Mouse (Mus musculus): Measurements from ENCODE around the gene Gm17606.
"Not testable (repeated sequence)": the region's sequence is repeated elsewhere in the genome, so short reads cannot be mapped to it uniquely, and the experiment has no call there.

Gene Gm17606

GRCm38 (mm10) chr14:54640946-54641304 lies at the start of gene Gm17606:
Gene Gm17606 (plus strand): TSS chr14:54640952.
- no peak for ATAC-seq (ENCODE audit: insufficient number of reproducible peaks, low FRiP score, low TSS enrichment)

GRCm38 (mm10) chr14:54591056-54591455 lies 49.7 kb upstream of the Gm17606 start:
- no peak for ATAC-seq (ENCODE audit: insufficient number of reproducible peaks, low FRiP score, low TSS enrichment)

- no peak for ATAC-seq (ENCODE audit: insufficient number of reproducible peaks, low FRiP score, low TSS enrichment)
These were observed 48.3 kb upstream of the Gm17606 start for GRCm38 (mm10) chr14:54592319-54592934.

- ATAC-seq (ENCODE audit: insufficient number of reproducible peaks, low FRiP score, low TSS enrichment) = no peak
These were observed 46.7 kb upstream of the Gm17606 start for GRCm38 (mm10) chr14:54594055-54594454.

GRCm38 (mm10) chr14:54594631-54595414 lies 45.9 kb upstream of the Gm17606 start:
- ATAC-seq (ENCODE audit: insufficient number of reproducible peaks, low FRiP score, low TSS enrichment) = no peak

GRCm38 (mm10) chr14:54597084-54597483 lies 43.7 kb upstream of the Gm17606 start:
- ATAC-seq (ENCODE audit: insufficient number of reproducible peaks, low FRiP score, low TSS enrichment) = no peak

- ATAC-seq (ENCODE audit: insufficient number of reproducible peaks, low FRiP score, low TSS enrichment) = no peak
These were observed 39.2 kb upstream of the Gm17606 start for GRCm38 (mm10) chr14:54601601-54602000.

GRCm38 (mm10) chr14:54602613-54603012 lies 38.1 kb upstream of the Gm17606 start:
- no peak for ATAC-seq (ENCODE audit: insufficient number of reproducible peaks, low FRiP score, low TSS enrichment)

GRCm38 (mm10) chr14:54603038-54603654 lies 37.6 kb upstream of the Gm17606 start:
- peak; percentile 99 for ATAC-seq (ENCODE audit: insufficient number of reproducible peaks, low FRiP score, low TSS enrichment)

GRCm38 (mm10) chr14:54603686-54604085 lies 37.1 kb upstream of the Gm17606 start:
- no peak for ATAC-seq (ENCODE audit: insufficient number of reproducible peaks, low FRiP score, low TSS enrichment)

- ATAC-seq (ENCODE audit: insufficient number of reproducible peaks, low FRiP score, low TSS enrichment) = no peak
These were observed 34.9 kb upstream of the Gm17606 start, which contains the start of gene 4931414P19Rik for GRCm38 (mm10) chr14:54605752-54606321. Gene 4931414P19Rik (minus strand): TSS chr14:54605993.

GRCm38 (mm10) chr14:54607226-54607625 lies 33.5 kb upstream of the Gm17606 start:
- ATAC-seq (ENCODE audit: insufficient number of reproducible peaks, low FRiP score, low TSS enrichment) = no peak

- no peak for ATAC-seq (ENCODE audit: insufficient number of reproducible peaks, low FRiP score, low TSS enrichment)
These were observed 31.5 kb upstream of the Gm17606 start for GRCm38 (mm10) chr14:54609245-54609644.

GRCm38 (mm10) chr14:54609962-54610361 lies 30.8 kb upstream of the Gm17606 start:
- ATAC-seq (ENCODE audit: insufficient number of reproducible peaks, low FRiP score, low TSS enrichment) = no peak

GRCm38 (mm10) chr14:54610648-54611047 lies 30.1 kb upstream of the Gm17606 start:
- ATAC-seq (ENCODE audit: insufficient number of reproducible peaks, low FRiP score, low TSS enrichment) = no peak

- ATAC-seq (ENCODE audit: insufficient number of reproducible peaks, low FRiP score, low TSS enrichment) = not testable (repeated sequence)
These were observed 26.6 kb upstream of the Gm17606 start for GRCm38 (mm10) chr14:54614130-54614529.

- no peak for ATAC-seq (ENCODE audit: insufficient number of reproducible peaks, low FRiP score, low TSS enrichment)
These were observed 24.4 kb upstream of the Gm17606 start for GRCm38 (mm10) chr14:54616226-54616825.

GRCm38 (mm10) chr14:54617152-54617896 lies 23.4 kb upstream of the Gm17606 start:
- ATAC-seq (ENCODE audit: insufficient number of reproducible peaks, low FRiP score, low TSS enrichment) = peak; percentile 27; the same call in 1 of the 2 replicates

GRCm38 (mm10) chr14:54617897-54618365 lies 22.8 kb upstream of the Gm17606 start, which contains the start of gene Psmb5:
Gene Psmb5 (minus strand): TSS chr14:54618022.
- peak; percentile 82 for ATAC-seq (ENCODE audit: insufficient number of reproducible peaks, low FRiP score, low TSS enrichment)

- no peak for ATAC-seq (ENCODE audit: insufficient number of reproducible peaks, low FRiP score, low TSS enrichment)
These were observed 19.6 kb upstream of the Gm17606 start, which contains the start of gene Psmb11 for GRCm38 (mm10) chr14:54621133-54621532. Gene Psmb11 (plus strand): TSS chr14:54621433.

All from cerebellum, adult (tissue).